Mouse (Mus musculus) erythroblast, embryonic 14.5 days (primary cell): ENCODE data around the gene Htr5a.

Source experiments
- GATA1 ChIP-seq: IDR thresholded peaks from 2 replicates; pipeline ENCODE4 v1.6.1; 2012; ENCODE audit warnings: low read length, inconsistent platforms, mixed read lengths
- TAL1 ChIP-seq: IDR thresholded peaks from 3 replicates; pipeline ENCODE4 v1.6.1; 2012; ENCODE audit warnings: low read length, inconsistent platforms, mixed read lengths

- TF ChIP-seq GATA1 (no peak), TAL1 (no peak)
These were observed 48.0 kb upstream of the Htr5a start for GRCm38 (mm10) chr5:27793923-27794322.
